Comparison of ENCODE assay signal across 16 mouse cellular contexts in the genomic region with DNA sequence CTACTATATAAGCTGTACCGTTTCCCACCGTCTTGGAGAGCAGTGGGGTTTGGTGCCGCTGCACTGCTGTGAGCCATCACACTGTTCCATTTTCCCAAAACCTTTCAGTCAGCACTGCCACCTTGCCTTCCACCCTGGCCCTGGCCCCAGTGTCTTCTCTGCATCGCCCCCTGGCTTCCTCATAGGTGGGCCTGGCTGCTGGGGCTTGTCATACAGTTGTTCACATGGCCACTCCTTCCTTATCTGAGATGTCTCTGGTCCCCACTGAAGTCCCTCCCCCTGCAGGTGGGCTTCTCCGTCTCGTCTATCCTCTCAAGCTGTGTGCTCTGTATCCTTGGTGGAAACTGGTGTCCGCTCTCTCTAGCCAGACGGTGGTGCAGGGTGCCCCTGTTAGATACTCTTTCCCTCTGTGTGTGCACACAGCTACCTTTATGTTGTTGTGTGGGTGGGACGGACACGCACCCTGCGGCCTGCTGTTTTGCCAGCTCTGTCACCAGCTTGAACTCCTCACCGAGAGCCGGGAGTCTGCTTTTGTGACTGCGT. TPM values are rescaled to one million over a fixed set of nuclear protein-coding genes. Genes with fewer than 3 reads are reported as not detected.
DNase-seq lines count a peak whose midpoint lies in the region; ATAC-seq and TF ChIP-seq lines count a peak whose summit lies in the region.
"Had no signal": no experiment of that assay in that cellular context is flagged by ENCODE, and none has a peak within 500 bp of the region (broad histone marks: within the 10 kb centered on the region; RNA-seq: fewer than 3 reads in every experiment).

No protein-coding gene starts in this region.

- H3K9me3 ChIP-seq in heart, embryonic 10.5 days, result no peaks in the 10 kb centered on the region
- H3K9me3 ChIP-seq in midbrain, postnatal 0 days (ENCODE audit: low read length), result no peaks in the 10 kb centered on the region
- no peaks in the 10 kb centered on the region for H3K9me3 ChIP-seq in midbrain, embryonic 13.5 days
- H3K9me3 ChIP-seq: limb, embryonic 15.5 days; midbrain, embryonic 10.5 days; neural tube, embryonic 13.5 days had no signal

- peaks cover 70% of the 10 kb centered on the region for H3K4me1 ChIP-seq in heart, embryonic 10.5 days
- no peaks in the 10 kb centered on the region for H3K4me1 ChIP-seq in midbrain, postnatal 0 days (ENCODE audit: insufficient read depth, low read length)
- H3K4me1 ChIP-seq in midbrain, embryonic 13.5 days (replicated peaks), result no peaks in the 10 kb centered on the region
- peaks cover 52% of the 10 kb centered on the region for H3K4me1 ChIP-seq in small intestine, adult 2 months (ENCODE audit: control insufficient read depth, insufficient read depth, insufficient read length, low read length)

- H3K4me3 ChIP-seq in heart, embryonic 10.5 days, result no peak overlapping the region
- no peak overlapping the region for H3K4me3 ChIP-seq in midbrain, postnatal 0 days (ENCODE audit: low read depth, low read length)
- H3K4me3 ChIP-seq in midbrain, embryonic 13.5 days (replicated peaks), result no peak overlapping the region
- H3K4me3 ChIP-seq in small intestine, adult 2 months (ENCODE audit: low read depth, low read length), result no peak overlapping the region
- H3K4me3 ChIP-seq: left cerebral cortex, adult 2 months; limb, embryonic 15.5 days; midbrain, embryonic 10.5 days; neural tube, embryonic 13.5 days had no signal

- 0 out of 2 replicates have a peak, but pooled peaks have one; percentile 12 for TF ChIP-seq CTCF in midbrain, postnatal 0 days (IDR thresholded peaks at IDR 0.05)
- TF ChIP-seq CTCF in small intestine, adult 2 months (IDR thresholded peaks at IDR 0.05; ENCODE audit: extremely low read depth, insufficient read length, insufficient replicate concordance, low read depth, low read length), result no peak

- WGBS in heart, embryonic 10.5 days, result 86% methylated on average over 14 of the region's 14 CpGs
- 90% methylated on average over 14 of the region's 14 CpGs for WGBS in midbrain, postnatal 0 days
- WGBS in midbrain, embryonic 13.5 days, result 95% methylated on average over 14 of the region's 14 CpGs
- WGBS in small intestine, adult 2 months, result 96% methylated on average over 14 of the region's 14 CpGs

- no peaks in the 10 kb centered on the region for H3K27me3 ChIP-seq in heart, embryonic 10.5 days (ENCODE audit: insufficient read depth, poor library complexity, severe bottlenecking)
- H3K27me3 ChIP-seq in midbrain, postnatal 0 days (ENCODE audit: insufficient read depth, low read length), result no peaks in the 10 kb centered on the region
- H3K27me3 ChIP-seq in midbrain, embryonic 13.5 days, result no peaks in the 10 kb centered on the region
- H3K27me3 ChIP-seq in small intestine, adult 2 months (ENCODE audit: control insufficient read depth, insufficient read depth, low read length), result no peaks in the 10 kb centered on the region
- H3K27me3 ChIP-seq: limb, embryonic 15.5 days; neural tube, embryonic 13.5 days had no signal

- ATAC-seq in midbrain, postnatal 0 days (ENCODE audit: low FRiP score), result no peak
- ATAC-seq in midbrain, embryonic 13.5 days, result no peak

- H3K27ac ChIP-seq in heart, embryonic 10.5 days, result peak overlapping the region; percentile 24; the same call in 1 of the 2 replicates
- no peak overlapping the region for H3K27ac ChIP-seq in midbrain, postnatal 0 days (ENCODE audit: low read depth, low read length)
- H3K27ac ChIP-seq in midbrain, embryonic 13.5 days, result no peak overlapping the region
- peak overlapping the region; percentile 62 for H3K27ac ChIP-seq in small intestine, adult 2 months (ENCODE audit: insufficient read depth, low read depth, low read length)
- H3K27ac ChIP-seq: left cerebral cortex, adult 2 months; limb, embryonic 15.5 days; midbrain, embryonic 10.5 days; neural tube, embryonic 13.5 days had no signal

- no peak for TF ChIP-seq POLR2A in small intestine, adult 2 months (IDR thresholded peaks at IDR 0.05; ENCODE audit: low read depth, low read length)

- H3K36me3 ChIP-seq in heart, embryonic 10.5 days, result peaks cover 75% of the 10 kb centered on the region
- peaks cover 31% of the 10 kb centered on the region for H3K36me3 ChIP-seq in midbrain, postnatal 0 days (ENCODE audit: insufficient read depth, low read length)
- H3K36me3 ChIP-seq in midbrain, embryonic 13.5 days, result peaks cover 72% of the 10 kb centered on the region
- peaks cover 45% of the 10 kb centered on the region for H3K36me3 ChIP-seq in small intestine, adult 2 months (ENCODE audit: control insufficient read depth, insufficient read depth, low read length)

- no peak overlapping the region for H3K4me2 ChIP-seq in midbrain, postnatal 0 days (ENCODE audit: low read depth, low read length, poor library complexity, severe bottlenecking)
- H3K4me2 ChIP-seq in midbrain, embryonic 13.5 days (replicated peaks), result no peak overlapping the region
- H3K4me2 ChIP-seq: limb, embryonic 15.5 days; neural tube, embryonic 13.5 days had no signal

- no peak for DNase-seq in heart, embryonic 10.5 days (ENCODE audit: low spot score)
- no peak for DNase-seq in heart, adult 18-20 months
- DNase-seq in midbrain, postnatal 0 days (ENCODE audit: low spot score), result no peak
- peak; percentile 43 for DNase-seq in liver
- no peak for DNase-seq in layer of hippocampus, postnatal 10 days (ENCODE audit: low spot score in 2 of 2)
- DNase-seq: adrenal gland, adult 8-10 months; cerebellum, adult 11 months; heart, postnatal 4 days; kidney, adult 9 months; right cerebral cortex, postnatal 14 days had no signal

- no peak overlapping the region for H3K9ac ChIP-seq in midbrain, postnatal 0 days (replicated peaks; ENCODE audit: low read length, poor library complexity, severe bottlenecking)
- no peak overlapping the region for H3K9ac ChIP-seq in midbrain, embryonic 13.5 days (replicated peaks)
- H3K9ac ChIP-seq: limb, embryonic 15.5 days; neural tube, embryonic 13.5 days had no signal

RNA-seq across cellular contexts. Expression of a gene that starts 13.2 kb away (rescaled TPM):
- 89.6 and 101 TPM in 2 replicates for polyA plus RNA-seq in heart, embryonic 10.5 days (2016; fragmentation: Nextera tagmentation; extraction: Ambion mirVana)
- 100 to 1,000 TPM; 101 to 107 TPM for total RNA-seq in heart, adult 18-20 months (2021)
- 117 and 139 TPM in 2 replicates for total RNA-seq in midbrain, postnatal 0 days (2014; rRNA removed)
- 73.0 and 74.0 TPM in 2 replicates for polyA plus RNA-seq in midbrain, postnatal 0 days (2015; fragmentation: Nextera tagmentation; extraction: Ambion mirVana)
- polyA plus RNA-seq in midbrain, embryonic 13.5 days (2015; fragmentation: Nextera tagmentation; extraction: Ambion mirVana), result 89.7 and 93.8 TPM in 2 replicates
- 315 and 714 TPM in 2 replicates for polyA plus RNA-seq in small intestine, adult 2 months (2012; rRNA removed)
- 10 to 100 TPM; 75.1 to 82.7 TPM for total RNA-seq in layer of hippocampus, postnatal 10 days (2021)

RNA-seq across cellular contexts. Expression of a gene that starts 16.5 kb away (rescaled TPM):
- polyA plus RNA-seq in heart, embryonic 10.5 days (2016; fragmentation: Nextera tagmentation; extraction: Ambion mirVana), result 0.33 and 0.38 TPM in 2 replicates
- total RNA-seq in heart, adult 18-20 months (2021), result 10 to 100 TPM; 13.8 TPM
- 4.8 and 5.4 TPM in 2 replicates for total RNA-seq in midbrain, postnatal 0 days (2014; rRNA removed)
- polyA plus RNA-seq in midbrain, postnatal 0 days (2015; fragmentation: Nextera tagmentation; extraction: Ambion mirVana), result 0.20 and 0.67 TPM in 2 replicates
- 0.39 and 0.46 TPM in 2 replicates for polyA plus RNA-seq in midbrain, embryonic 13.5 days (2015; fragmentation: Nextera tagmentation; extraction: Ambion mirVana)
- 26.0 and 53.2 TPM in 2 replicates for polyA plus RNA-seq in small intestine, adult 2 months (2012; rRNA removed)
- total RNA-seq in layer of hippocampus, postnatal 10 days (2021), result 1 to 10 TPM; 5.0 TPM

RNA-seq across cellular contexts. Expression of a gene that starts 45.0 kb away (rescaled TPM):
- polyA plus RNA-seq in heart, embryonic 10.5 days (2016; fragmentation: Nextera tagmentation; extraction: Ambion mirVana), result 67.2 and 80.8 TPM in 2 replicates
- 10 to 100 TPM; 13.3 to 14.0 TPM for total RNA-seq in heart, adult 18-20 months (2021)
- 59.6 and 85.6 TPM in 2 replicates for total RNA-seq in midbrain, postnatal 0 days (2014; rRNA removed)
- 56.8 and 60.6 TPM in 2 replicates for polyA plus RNA-seq in midbrain, postnatal 0 days (2015; fragmentation: Nextera tagmentation; extraction: Ambion mirVana)
- 74.4 and 81.1 TPM in 2 replicates for polyA plus RNA-seq in midbrain, embryonic 13.5 days (2015; fragmentation: Nextera tagmentation; extraction: Ambion mirVana)
- polyA plus RNA-seq in small intestine, adult 2 months (2012; rRNA removed), result 23.6 and 38.5 TPM in 2 replicates
- total RNA-seq in layer of hippocampus, postnatal 10 days (2021), result 10 to 100 TPM; 72.0 to 73.6 TPM

RNA-seq across cellular contexts. Expression of a gene that starts 48.3 kb away (rescaled TPM):
- 10.8 and 11.6 TPM in 2 replicates for polyA plus RNA-seq in heart, embryonic 10.5 days (2016; fragmentation: Nextera tagmentation; extraction: Ambion mirVana)
- total RNA-seq in heart, adult 18-20 months (2021), result 10 to 100 TPM; 21.5 to 22.1 TPM
- 34.3 and 38.2 TPM in 2 replicates for total RNA-seq in midbrain, postnatal 0 days (2014; rRNA removed)
- 9.6 and 9.7 TPM in 2 replicates for polyA plus RNA-seq in midbrain, postnatal 0 days (2015; fragmentation: Nextera tagmentation; extraction: Ambion mirVana)
- 11.4 and 12.4 TPM in 2 replicates for polyA plus RNA-seq in midbrain, embryonic 13.5 days (2015; fragmentation: Nextera tagmentation; extraction: Ambion mirVana)
- polyA plus RNA-seq in small intestine, adult 2 months (2012; rRNA removed), result 37.0 and 68.8 TPM in 2 replicates
- total RNA-seq in layer of hippocampus, postnatal 10 days (2021), result 10 to 100 TPM; 31.3 to 31.6 TPM

RNA-seq across cellular contexts. Expression of a gene that starts 51.2 kb away (rescaled TPM):
- polyA plus RNA-seq in heart, embryonic 10.5 days (2016; fragmentation: Nextera tagmentation; extraction: Ambion mirVana), result 12.5 and 15.0 TPM in 2 replicates
- total RNA-seq in heart, adult 18-20 months (2021), result 10 to 100 TPM; 30.7 to 43.0 TPM
- total RNA-seq in midbrain, postnatal 0 days (2014; rRNA removed), result 70.6 and 86.8 TPM in 2 replicates
- polyA plus RNA-seq in midbrain, postnatal 0 days (2015; fragmentation: Nextera tagmentation; extraction: Ambion mirVana), result 18.1 TPM in 2 replicates
- polyA plus RNA-seq in midbrain, embryonic 13.5 days (2015; fragmentation: Nextera tagmentation; extraction: Ambion mirVana), result 13.6 and 17.1 TPM in 2 replicates
- polyA plus RNA-seq in small intestine, adult 2 months (2012; rRNA removed), result 41.0 and 77.3 TPM in 2 replicates
- 10 to 100 TPM; 79.3 to 86.2 TPM for total RNA-seq in layer of hippocampus, postnatal 10 days (2021)

Comparison
In these comparisons a context has a peak if more than half of its experiments do, and no peak if none do; other contexts are left out.
1. H3K27ac ChIP-seq: peak in heart, embryonic 10.5 days (single experiment) and small intestine, adult 2 months (single experiment); none in midbrain, postnatal 0 days (single experiment) and midbrain, embryonic 13.5 days (single experiment).
2. RNA of a gene that starts 16.5 kb away (polyA plus RNA-seq): 26.0 to 53.2 TPM in small intestine, adult 2 months; 0.20 to 0.67 TPM in midbrain, postnatal 0 days, 0.39 to 0.46 TPM in midbrain, embryonic 13.5 days and 0.33 to 0.38 TPM in heart, embryonic 10.5 days; every median in the first group is over 10 times any median in the second.